In the genomic region with DNA sequence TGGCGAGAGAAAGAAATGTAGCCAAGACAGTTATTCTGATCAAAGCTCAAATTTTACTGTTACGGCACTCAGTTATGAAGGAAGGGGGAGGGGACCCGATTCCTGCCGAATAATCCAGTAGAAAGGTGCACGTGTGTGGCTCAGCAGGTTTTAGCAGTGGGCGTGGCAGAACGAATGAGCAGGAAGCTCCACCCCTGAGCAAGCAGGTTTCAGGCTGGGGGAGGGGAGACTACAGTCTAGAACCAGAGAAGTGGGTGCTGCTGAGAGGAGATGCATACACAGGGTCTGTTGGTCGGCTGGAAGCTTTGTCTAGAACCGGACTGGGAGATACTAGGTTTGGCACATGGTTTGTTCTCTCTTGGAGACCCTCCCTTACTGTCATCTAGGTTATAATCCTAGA, we compare ENCODE assay signal across 7 mouse cellular contexts.
DNase-seq lines count a peak whose midpoint lies in the region; TF ChIP-seq lines count a peak whose summit lies in the region.
"Not testable (repeated sequence)": the region's sequence is repeated elsewhere in the genome, so short reads cannot be mapped to it uniquely, and the experiment has no call there.

No protein-coding gene starts in this region.

- H3K27ac ChIP-seq in thymus, adult 2 months (ENCODE audit: control insufficient read depth, insufficient read depth, low read length) = not testable (repeated sequence)

- not testable (repeated sequence) for H3K4me3 ChIP-seq in thymus, adult 2 months (ENCODE audit: control insufficient read depth, insufficient read depth, low read length)

- not testable (repeated sequence) for TF ChIP-seq POLR2A in thymus, adult 2 months (IDR thresholded peaks at IDR 0.05; ENCODE audit: control insufficient read depth, extremely low read depth, insufficient read depth, low read length, poor library complexity)

- not testable (repeated sequence) for TF ChIP-seq CTCF in thymus, adult 2 months (IDR thresholded peaks at IDR 0.05; ENCODE audit: borderline replicate concordance, control insufficient read depth, extremely low read depth, insufficient read depth, low read length, poor library complexity)

- not testable (repeated sequence) for H3K27me3 ChIP-seq in thymus, adult 2 months (ENCODE audit: control insufficient read depth, insufficient read depth, low read length)

- 24% methylated on average over 9 of the region's 9 CpGs for WGBS in thymus, adult 2 months

- not testable (repeated sequence) for H3K36me3 ChIP-seq in thymus, adult 2 months (ENCODE audit: control insufficient read depth, insufficient read depth, low read length)

- H3K4me1 ChIP-seq in thymus, adult 2 months (replicated peaks; ENCODE audit: control insufficient read depth, insufficient read depth, low read length) = peaks cover 27% of the 10 kb centered on the region

- DNase-seq in ZHBTc4 (ENCODE audit: low read depth, low spot score) = peak; percentile 43
- DNase-seq in kidney, adult 11 months = peak; percentile 72
- peak; percentile 37 for DNase-seq in kidney, postnatal 14 days
- DNase-seq in lung, adult 18-20 months = peak; percentile 61 to 66
- peak; percentile 25 to 34 for DNase-seq in lung, postnatal 4 days
- peak; percentile 47 for DNase-seq in thymus, adult 2 months
- DNase-seq in urinary bladder, postnatal 14 days (ENCODE audit: low spot score) = peak; percentile 77
